Mouse (Mus musculus) gastrocnemius, adult 18-20 months (tissue): ENCODE results near the gene Dop1a. TPM values are rescaled to one million over a fixed set of nuclear protein-coding genes. Genes with fewer than 3 reads are reported as not detected.

Experiments
- DNase-seq: peaks from one replicate; pipeline ENCODE4 v3.0.0; 2021; ENCODE audit warnings: low spot score
- total RNA-seq, 2 experiments: library from RNA; stranded (reverse); gene quantifications; 2 replicates each; pipeline ENCODE4 v1.2.3; 2021

The Dop1a gene
- total RNA-seq, 2 experiments from 2014 or later = 9.8 to 10.3 TPM

DNA sequence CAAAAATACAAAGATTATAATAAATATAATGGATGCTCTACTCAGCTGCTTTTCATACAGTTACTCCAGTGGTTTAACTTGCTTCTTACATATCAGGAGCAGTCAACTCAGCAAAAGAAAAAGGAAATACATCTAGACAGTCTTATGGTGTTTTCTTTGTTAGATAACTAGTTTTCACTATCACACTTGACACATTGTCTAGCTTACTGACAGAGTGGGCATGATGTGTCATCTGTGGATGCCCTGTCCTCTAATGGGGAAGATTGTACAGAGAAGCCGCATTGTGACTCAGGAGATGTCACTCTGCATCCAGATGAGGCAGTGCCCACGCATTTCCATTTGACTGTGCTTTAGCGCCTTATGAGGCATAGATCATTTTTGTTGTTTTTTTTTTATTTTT, 32.1 kb downstream of the Dop1a start:
- no peak for DNase-seq

GRCm38 (mm10) chr9:86507437-86507836, 40.5 kb downstream of the Dop1a start:
- DNase-seq = no peak

DNA sequence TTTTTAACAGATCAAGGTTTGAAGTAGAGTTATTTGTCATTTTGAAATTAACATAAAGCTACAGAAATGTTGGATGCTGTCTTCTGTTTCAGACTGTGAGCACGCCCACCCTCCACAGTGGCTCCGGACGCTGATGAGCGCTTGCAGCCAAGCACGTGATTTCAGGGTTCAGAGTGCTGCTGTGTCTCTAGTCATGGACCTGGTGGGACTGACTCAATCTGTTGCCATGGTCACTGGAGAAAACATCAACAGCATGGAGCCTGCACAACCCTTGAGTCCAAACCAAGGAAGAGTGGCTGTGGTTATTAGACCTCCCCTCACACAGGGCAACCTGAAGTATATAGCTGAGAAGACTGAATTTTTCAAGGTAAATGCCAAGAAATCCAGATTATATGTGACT, 46.8 kb downstream of the Dop1a start:
- peak; percentile 19 for DNase-seq

GRCm38 (mm10) chr9:86514390-86514789, 47.4 kb downstream of the Dop1a start:
- DNase-seq = peak; percentile 17

- peak; percentile 63 for DNase-seq
Measured at GRCm38 (mm10) chr9:86514798-86515197, 47.8 kb downstream of the Dop1a start.

- DNase-seq = no peak
Measured at GRCm38 (mm10) chr9:86522335-86522734, 55.4 kb downstream of the Dop1a start.

GRCm38 (mm10) chr9:86525600-86525999, 58.6 kb downstream of the Dop1a start:
- no peak for DNase-seq

DNA sequence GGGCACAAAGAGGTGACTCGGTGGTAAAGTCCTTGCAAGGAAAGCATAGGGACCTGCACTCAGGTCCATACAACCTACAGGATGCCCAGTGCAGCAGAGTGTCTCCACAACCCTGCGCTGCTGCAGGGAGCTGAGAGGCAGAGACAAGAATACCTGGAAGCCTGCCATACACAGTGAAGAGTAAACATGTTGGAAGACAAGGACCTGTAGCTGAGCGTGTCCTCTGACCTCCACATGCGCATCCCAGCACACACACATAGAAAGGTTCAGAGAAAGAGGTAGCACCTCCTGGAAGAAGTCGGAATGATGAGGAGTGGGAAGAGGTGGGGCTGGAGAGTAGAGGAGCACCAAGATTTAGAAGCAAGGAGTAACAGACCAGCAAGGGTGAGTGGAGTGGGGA, 67.1 kb downstream of the Dop1a start:
- no peak for DNase-seq

- DNase-seq = no peak
Measured at GRCm38 (mm10) chr9:86543451-86543850, 76.5 kb downstream of the Dop1a start.

- no peak for DNase-seq
Measured at GRCm38 (mm10) chr9:86544559-86544958, 77.6 kb downstream of the Dop1a start.

DNA sequence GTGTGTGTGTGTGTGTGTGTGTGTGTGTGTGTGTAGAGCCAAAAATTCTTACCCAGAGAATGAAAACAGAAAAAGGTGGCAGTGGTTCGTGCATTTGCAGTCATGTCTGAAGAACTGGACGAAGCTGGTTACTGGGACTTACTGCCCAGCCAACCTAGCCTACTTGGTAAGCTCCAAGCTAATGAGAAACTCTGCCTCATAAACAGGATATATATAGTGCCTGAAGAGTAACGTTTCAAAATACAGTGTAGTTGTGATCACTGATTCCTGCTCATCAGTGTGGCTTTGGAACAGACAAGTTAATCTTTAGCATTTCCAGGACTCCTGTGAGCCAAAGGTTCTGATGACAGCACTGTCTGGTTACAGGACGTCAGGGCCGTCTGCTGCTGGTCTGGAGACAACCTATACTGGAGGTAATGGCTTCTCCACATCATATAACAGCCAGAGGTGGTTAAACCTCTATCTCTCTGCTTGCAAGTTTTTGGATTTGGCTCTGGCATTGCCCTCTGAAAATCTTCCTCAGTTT, 82.7 kb downstream of the Dop1a start:
- no peak for DNase-seq

DNA sequence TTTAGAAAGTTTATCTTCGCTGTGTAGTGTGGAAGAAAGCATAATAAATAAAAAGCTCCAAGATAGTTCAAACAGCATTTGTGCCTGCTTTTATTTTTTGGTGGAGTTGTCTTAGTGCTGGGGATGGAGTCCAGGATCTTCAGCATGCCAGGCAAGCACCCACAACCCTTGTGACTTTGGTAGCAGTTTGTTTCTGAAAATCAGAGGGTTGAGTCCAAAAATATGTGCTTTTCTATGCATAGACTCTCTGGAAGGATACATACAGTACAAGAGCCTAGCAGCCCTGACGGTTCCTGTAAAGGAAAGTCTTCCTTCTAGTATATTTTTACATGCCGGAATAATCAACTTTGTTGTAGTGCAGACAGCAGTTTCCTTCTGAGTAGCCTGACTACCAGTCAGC, 83.8 kb downstream of the Dop1a start:
- DNase-seq = no peak

GRCm38 (mm10) chr9:86553886-86554285, 86.9 kb downstream of the Dop1a start:
- DNase-seq = no peak

DNA sequence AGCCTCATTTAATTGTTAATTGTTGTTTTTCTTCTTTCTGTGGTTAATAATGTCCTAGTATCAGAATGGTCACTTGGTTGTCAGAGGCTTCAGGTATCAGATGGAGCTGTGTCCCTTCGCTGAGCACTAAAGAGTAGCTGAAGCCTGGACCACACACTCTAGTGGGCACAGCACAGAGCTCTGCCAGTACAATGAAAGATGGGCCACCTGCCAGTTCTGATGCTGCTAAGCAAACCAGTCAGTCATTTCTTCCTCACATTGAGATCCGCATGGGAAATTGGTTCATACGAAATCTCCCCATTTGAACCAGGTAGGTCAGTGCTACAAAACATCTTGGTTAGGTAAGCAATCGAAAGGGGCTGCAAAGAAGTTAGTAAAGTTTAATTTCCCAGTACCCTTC, 87.7 kb downstream of the Dop1a start:
- DNase-seq = no peak

DNA sequence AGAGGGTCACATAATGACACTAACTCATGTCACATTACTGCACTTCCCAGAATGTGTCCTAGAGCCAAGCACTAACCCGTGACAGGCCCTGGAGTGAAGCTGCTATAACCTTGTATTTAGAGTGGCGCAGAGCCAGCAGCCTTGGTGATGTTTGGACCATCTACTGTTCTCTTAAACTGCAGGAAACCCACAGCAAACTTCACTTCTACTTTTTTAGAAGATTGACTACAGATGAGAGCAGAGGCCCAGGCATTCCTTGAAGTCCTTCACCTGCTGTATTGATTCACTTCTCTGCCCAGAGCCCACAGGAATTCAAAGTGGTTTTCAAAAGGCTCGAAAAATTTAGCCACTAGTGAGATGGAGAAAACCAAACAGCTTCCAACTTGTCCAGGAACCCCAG, 93.6 kb downstream of the Dop1a start:
- no peak for DNase-seq

DNA sequence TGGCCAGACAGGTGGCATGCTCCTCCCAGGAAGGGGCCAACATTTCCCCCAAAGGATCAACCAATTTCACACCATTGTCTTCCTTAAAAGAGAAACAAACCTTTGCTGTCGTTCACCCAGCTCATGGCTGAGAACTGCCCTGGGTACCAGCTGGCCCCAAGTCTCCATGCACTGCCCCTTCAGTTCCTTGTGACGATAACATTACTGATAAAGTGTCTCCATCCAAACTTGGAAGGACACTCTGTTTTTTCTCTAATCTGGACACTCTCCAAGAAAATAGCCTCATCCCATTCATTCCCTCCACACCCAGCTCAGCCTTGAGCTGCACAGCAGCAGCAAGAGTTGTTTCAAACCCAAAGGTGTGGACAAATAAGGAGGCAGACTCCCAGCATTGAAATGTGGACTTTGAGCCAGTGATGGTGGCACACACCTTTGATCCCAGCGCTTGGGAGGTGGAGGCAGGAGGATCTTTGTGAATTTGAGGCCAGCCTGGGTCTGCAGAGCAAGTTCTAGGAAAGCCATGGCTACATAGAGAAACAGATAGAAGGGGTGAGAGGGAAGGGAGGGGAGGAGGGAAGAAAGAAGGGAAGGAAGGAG, 102.5 kb downstream of the Dop1a start:
- DNase-seq = no peak

DNA sequence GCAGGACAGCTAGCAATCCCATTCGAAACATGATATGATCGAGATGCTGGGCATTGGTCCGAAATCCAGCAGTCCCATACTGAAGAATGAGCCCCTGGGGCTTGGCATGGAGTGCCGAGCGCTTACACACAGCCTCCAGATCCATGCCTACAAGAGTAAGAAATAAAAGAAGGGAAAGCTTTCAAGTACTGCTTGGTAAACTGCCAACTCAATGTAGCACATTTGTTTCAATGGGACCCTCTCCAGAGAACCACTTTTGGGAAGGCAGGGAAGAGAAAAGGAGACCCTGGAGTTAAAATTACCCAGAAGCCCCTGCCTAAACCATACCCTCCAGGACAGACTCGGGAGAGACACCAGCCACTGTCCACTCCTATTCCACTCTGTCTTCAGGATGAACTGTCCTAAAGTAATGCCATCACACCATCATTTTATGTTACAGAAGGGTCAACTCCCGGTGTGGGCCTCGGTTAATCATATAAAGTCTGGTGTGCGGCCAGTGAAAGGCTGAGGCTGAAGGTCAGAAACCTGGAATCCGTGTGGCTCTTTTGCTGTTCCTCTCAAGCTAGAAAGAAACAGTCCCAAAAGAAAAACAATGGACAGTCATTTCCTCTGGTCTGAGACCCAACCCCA, 103.4 kb downstream of the Dop1a start:
- no peak for DNase-seq

DNA sequence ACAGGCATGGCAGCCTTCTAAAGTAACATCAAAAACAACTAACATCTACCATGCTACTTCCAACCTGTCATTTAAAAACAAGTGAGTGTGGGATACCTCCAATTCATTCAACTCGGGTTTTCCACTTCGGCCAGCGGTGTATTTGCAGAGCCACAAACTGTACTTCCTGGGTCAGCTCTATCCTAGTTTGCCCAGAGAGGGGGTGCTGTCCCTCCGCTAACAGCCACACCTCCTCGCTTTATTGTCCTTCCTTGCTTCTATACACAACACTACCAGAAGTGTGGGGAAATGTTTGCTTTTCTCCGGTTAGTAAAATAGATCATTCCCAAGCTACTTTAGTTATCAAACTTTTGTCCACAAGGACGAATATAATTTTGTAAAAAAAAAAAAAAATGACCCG, 104.0 kb downstream of the Dop1a start:
- DNase-seq = no peak

GRCm38 (mm10) chr9:86571540-86572135, 104.7 kb downstream of the Dop1a start, which contains the start of the genes Pgm3 and Rwdd2a:
Gene Pgm3 (minus strand): TSS chr9:86571842.
Gene Rwdd2a (plus strand): TSS chr9:86571991.
- DNase-seq = peak; percentile 95

DNA sequence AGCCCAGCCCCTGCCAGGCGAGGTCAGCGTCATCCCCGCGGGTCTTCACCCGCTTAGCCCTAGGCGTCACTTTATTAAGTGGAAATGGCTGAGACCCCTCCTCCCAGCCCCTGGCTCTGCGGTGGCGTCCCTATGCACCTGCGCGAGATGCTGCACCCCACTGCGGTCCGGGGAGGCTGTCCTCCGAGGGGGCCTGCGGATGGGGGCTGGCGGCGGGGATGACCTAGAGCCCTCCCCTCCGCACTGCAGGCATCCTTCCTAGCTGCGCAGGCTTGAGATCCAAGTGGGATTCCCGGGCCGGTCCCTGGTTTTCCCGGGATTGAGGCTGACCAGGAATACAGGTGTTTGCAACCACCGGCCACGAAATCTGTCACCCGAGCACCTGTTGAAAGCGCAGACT, 105.2 kb downstream of the Dop1a start:
- DNase-seq = no peak

DNA sequence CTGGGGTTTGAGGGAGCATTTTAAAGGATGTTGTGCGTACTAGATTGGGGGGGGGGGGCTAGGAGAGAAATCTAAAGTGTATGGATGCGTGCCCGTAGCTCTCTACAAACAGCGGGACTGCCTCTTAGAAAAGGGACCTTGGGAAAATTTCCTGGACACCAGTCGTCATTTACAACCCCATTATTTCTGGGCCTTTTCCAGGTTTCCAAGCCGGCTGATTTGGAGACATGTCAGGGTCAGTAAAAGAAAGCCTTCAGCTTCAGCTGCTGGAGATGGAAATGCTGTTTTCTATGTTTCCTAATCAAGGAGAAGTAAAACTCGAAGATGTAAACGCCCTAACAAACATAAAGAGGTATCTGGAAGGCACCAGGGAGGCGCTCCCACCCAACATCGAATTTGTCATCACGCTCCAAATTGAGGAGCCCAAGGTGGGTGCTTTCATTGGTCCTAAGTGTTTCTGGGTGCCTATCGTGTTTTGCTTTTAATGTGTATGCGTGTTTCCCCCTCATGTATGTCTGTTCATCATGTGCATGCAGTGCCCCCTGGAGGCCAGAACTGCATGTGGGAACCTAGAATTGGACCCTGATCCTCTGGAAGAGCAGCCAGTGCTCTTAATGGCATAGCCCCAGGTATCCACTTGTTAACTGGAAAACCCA, 105.8 kb downstream of the Dop1a start:
- peak; percentile 71 for DNase-seq

DNA sequence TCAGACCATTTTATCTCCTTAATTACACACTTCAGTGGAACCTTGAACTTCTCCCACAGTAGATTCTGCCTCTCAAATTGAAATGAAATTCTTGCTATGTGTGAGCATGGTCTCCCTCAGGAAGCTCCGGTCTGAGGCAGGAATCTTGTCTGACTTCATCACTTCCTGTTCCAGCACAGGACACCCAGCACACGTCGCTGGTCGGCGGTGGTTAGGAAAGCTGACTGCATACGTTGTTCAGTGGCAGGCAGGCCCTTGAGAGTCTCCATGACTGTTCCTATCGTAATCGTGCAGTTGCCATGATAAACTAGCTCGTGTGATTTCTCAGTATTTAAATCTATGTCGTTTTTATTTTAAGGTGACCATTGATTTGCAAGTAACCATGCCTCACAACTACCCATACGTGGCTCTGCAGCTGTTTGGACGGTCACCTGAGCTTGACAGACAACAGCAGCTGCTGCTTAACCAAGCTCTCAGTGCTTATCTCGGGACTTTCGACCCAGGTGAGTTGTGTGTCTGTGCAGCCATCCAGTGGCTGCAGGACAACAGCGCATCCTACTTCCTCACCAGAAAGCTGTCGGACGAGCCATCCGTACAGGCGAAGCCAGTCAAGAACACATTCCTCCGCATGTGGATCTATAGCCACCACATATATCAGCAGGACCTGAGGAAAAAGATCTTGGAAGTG, 106.8 kb downstream of the Dop1a start:
- DNase-seq = no peak
